ENCODE assay signal across 9 mouse cellular contexts in genomic region chr9:61163671-61164288, GRCm38 (mm10).
A peak's percentile ranks its signal among the peaks of the same experiment; 100 is the strongest.
DNase-seq lines count a peak whose midpoint lies in the region; ATAC-seq and TF ChIP-seq lines count a peak whose summit lies in the region.
"Had no signal": no experiment of that assay in that cellular context is flagged by ENCODE, and none has a peak within 500 bp of the region (broad histone marks: within the 10 kb centered on the region; RNA-seq: fewer than 3 reads in every experiment).

No protein-coding gene starts in this region.

- H3K9ac ChIP-seq in neural tube, embryonic 15.5 days (replicated peaks), result no peak overlapping the region
- H3K9ac ChIP-seq in stomach, embryonic 15.5 days, result no peak overlapping the region

- 0 out of 2 replicates have a peak, but pooled peaks cover 8% of the 10 kb centered on the region for H3K27me3 ChIP-seq in neural tube, embryonic 15.5 days (replicated peaks)
- no peaks in the 10 kb centered on the region for H3K27me3 ChIP-seq in stomach, embryonic 15.5 days (replicated peaks)
- no peaks in the 10 kb centered on the region for H3K27me3 ChIP-seq in cerebellum, adult 2 months (ENCODE audit: control insufficient read depth, insufficient read depth, low read length)

- H3K4me1 ChIP-seq in neural tube, embryonic 15.5 days, result peaks cover 30% of the 10 kb centered on the region
- H3K4me1 ChIP-seq in stomach, embryonic 15.5 days, result peaks cover 49% of the 10 kb centered on the region
- peaks cover 9% of the 10 kb centered on the region for H3K4me1 ChIP-seq in cerebellum, adult 2 months (ENCODE audit: control insufficient read depth, insufficient read depth, low read length)

- ATAC-seq in neural tube, embryonic 15.5 days (ENCODE audit: low FRiP score), result no peak
- ATAC-seq in stomach, embryonic 15.5 days (ENCODE audit: insufficient read depth, low FRiP score, low read depth), result no peak
- ATAC-seq in frontal cortex, adult (ENCODE audit: low TSS enrichment), result no peak

- peak overlapping the region; percentile 25; the same call in 1 of the 2 replicates for H3K27ac ChIP-seq in neural tube, embryonic 15.5 days (replicated peaks)
- H3K27ac ChIP-seq in stomach, embryonic 15.5 days, result peak overlapping the region; percentile 89
- no peak overlapping the region for H3K27ac ChIP-seq in cerebellum, adult 2 months (ENCODE audit: insufficient read depth, low read length)

- H3K9me3 ChIP-seq in neural tube, embryonic 15.5 days (replicated peaks), result no peaks in the 10 kb centered on the region
- H3K9me3 ChIP-seq in stomach, embryonic 15.5 days, result no peaks in the 10 kb centered on the region

- no peaks in the 10 kb centered on the region for H3K36me3 ChIP-seq in neural tube, embryonic 15.5 days
- no peaks in the 10 kb centered on the region for H3K36me3 ChIP-seq in stomach, embryonic 15.5 days

- TF ChIP-seq POLR2A in cerebellum, adult 2 months (IDR thresholded peaks at IDR 0.05; ENCODE audit: borderline replicate concordance, insufficient read depth, low read length), result no peak

- H3K4me2 ChIP-seq in neural tube, embryonic 15.5 days, result no peak overlapping the region
- no peak overlapping the region for H3K4me2 ChIP-seq in stomach, embryonic 15.5 days

- H3K4me3 ChIP-seq in neural tube, embryonic 15.5 days (replicated peaks), result no peak overlapping the region
- H3K4me3 ChIP-seq in stomach, embryonic 15.5 days (replicated peaks), result no peak overlapping the region
- H3K4me3 ChIP-seq in cerebellum, adult 2 months (replicated peaks; ENCODE audit: insufficient read depth, low read depth, low read length), result no peak overlapping the region

- DNase-seq in adrenal gland, adult 2 months, result peak; percentile 15
- DNase-seq in adrenal gland, postnatal 4 days (ENCODE audit: low spot score in 2 of 2), result no peak
- no peak for DNase-seq in neural tube, embryonic 10.5 days (ENCODE audit: extremely low spot score, low spot score)
- peak; percentile 66 for DNase-seq in kidney, postnatal 10 days
- no peak for DNase-seq in cerebellum, adult 2 months
- DNase-seq: thymus, postnatal 14 days had no signal

- no peak for TF ChIP-seq CTCF in cerebellum, adult 2 months (IDR thresholded peaks at IDR 0.05; ENCODE audit: borderline replicate concordance, insufficient read depth, low read depth, low read length)

- 51% methylated on average over 19 of the region's 19 CpGs for WGBS in neural tube, embryonic 15.5 days
- 24% methylated on average over 19 of the region's 19 CpGs for WGBS in stomach, embryonic 15.5 days
- 94% methylated on average over 19 of the region's 19 CpGs for WGBS in cerebellum, adult 2 months

Comparison
In these comparisons a context has a peak if more than half of its experiments do, and no peak if none do; other contexts are left out.
1. DNase-seq: peak in adrenal gland, adult 2 months (single experiment) and kidney, postnatal 10 days (single experiment); none in adrenal gland, postnatal 4 days (0 of 2), neural tube, embryonic 10.5 days (single experiment) and cerebellum, adult 2 months (0 of 2).